Mouse (Mus musculus) liver, postnatal 0 days (tissue): ENCODE measurements around the gene Gna11. TPM values are rescaled to one million over a fixed set of nuclear protein-coding genes. Genes with fewer than 3 reads are reported as not detected.

Experiments used
- ATAC-seq: fragments of 200-750 bp; cut with Nextera tagmentation; 2 replicates; pipeline ENCODE4 v1.8.0; 2017; ENCODE audit warnings: mild to moderate bottlenecking, moderate library complexity
- DNase-seq: peaks from one replicate; pipeline ENCODE4 v3.0.0-alpha.2; 2016
- H3K27ac ChIP-seq: fragments of 300-500 bp; sonication (generic); 2 replicates; pipeline ENCODE4 v1.5.1; 2014; ENCODE audit warnings: antibody characterized with exemption, moderate library complexity, mild to moderate bottlenecking, low read depth
- H3K27me3 ChIP-seq: fragments of 300-500 bp; sonication (generic); 2 replicates; pipeline ENCODE4 v1.6.1; 2014; ENCODE audit warnings: low read length, control low read depth, mixed read lengths; ENCODE audit not compliant: insufficient read depth
- H3K36me3 ChIP-seq: fragments of 300-500 bp; sonication (generic); replicated peaks from 2 replicates; pipeline ENCODE4 v1.6.1; 2014; ENCODE audit warnings: mild to moderate bottlenecking, control low read depth, low read length, moderate library complexity, mixed read lengths; ENCODE audit not compliant: insufficient read depth
- H3K4me1 ChIP-seq: fragments of 300-500 bp; sonication (generic); 2 replicates; pipeline ENCODE4 v1.6.1; 2014; ENCODE audit warnings: antibody characterized with exemption, mild to moderate bottlenecking, control low read depth; ENCODE audit not compliant: insufficient read depth
- H3K4me2 ChIP-seq: fragments of 300-500 bp; sonication (generic); 2 replicates; pipeline ENCODE4 v1.6.1; 2014; ENCODE audit warnings: low read depth, mild to moderate bottlenecking, low read length, moderate library complexity, mixed read lengths
- H3K4me3 ChIP-seq: fragments of 300-500 bp; sonication (generic); 2 replicates; pipeline ENCODE4 v1.5.1; 2014; ENCODE audit warnings: low read depth, low read length
- H3K9ac ChIP-seq: fragments of 300-500 bp; sonication (generic); replicated peaks from 2 replicates; pipeline ENCODE4 v1.6.1; 2014; ENCODE audit warnings: mild to moderate bottlenecking, moderate library complexity
- H3K9me3 ChIP-seq: fragments of 300-500 bp; sonication (generic); 2 replicates; pipeline ENCODE4 v1.6.1; 2016; ENCODE audit warnings: mild to moderate bottlenecking, control low read depth, low read length, mixed read lengths
- CTCF ChIP-seq: sonication (generic); IDR thresholded peaks from 2 replicates; pipeline ENCODE4 v1.5.1; 2016; ENCODE audit warnings: antibody characterized with exemption, low read depth
- EP300 ChIP-seq: IDR thresholded peaks from 2 replicates; pipeline ENCODE4 v1.6.1; 2016; ENCODE audit warnings: antibody characterized with exemption, low read depth, mild to moderate bottlenecking
- WGBS: fragments of 180-500 bp; shearing (Covaris S2); extraction: QIAGEN DNeasy Blood & Tissue Kit; methylation state at CpG from one replicate; pipeline ENCODE4 v1.1.7; 2014; ENCODE audit not compliant: insufficient replicate concordance; 5-methylcytosine and 5-hydroxymethylcytosine counted together
- polyA plus RNA-seq: library from polyadenylated mRNA; unstranded; fragments of >200 nt; fragmentation: Nextera tagmentation; extraction: Ambion mirVana; gene quantifications from 2 replicates; pipeline ENCODE4 v1.2.1, GENCODE M21; 2015

Gna11 gene
- polyA plus RNA-seq, 1 experiment from 2014 or later = 18.3 TPM

GRCm38 (mm10) chr10:81572133-81572671, 27.2 kb upstream of the Gna11 start:
- Histone ChIP-seq H3K4me3 (peak overlapping the region; percentile 64), H3K27ac (no peak overlapping the region), H3K36me3 (no peaks in the 10 kb centered on the region; the same call in 1 of the 2 replicates), H3K27me3 (peaks cover 10% of the 10 kb centered on the region), H3K4me1 (peaks cover 42% of the 10 kb centered on the region), H3K4me2 (peak overlapping the region; percentile 99), H3K9me3 (no peaks in the 10 kb centered on the region), H3K9ac (0 out of 2 replicates have a peak overlapping the region, but pooled peaks have one; percentile 16)
- 14% methylated on average over 9 of the region's 9 CpGs for WGBS
- no peak for ATAC-seq
- TF ChIP-seq CTCF (no peak), EP300 (no peak)
- DNase-seq = no peak

- DNase-seq (peak; percentile 91), ATAC-seq (peak; percentile 89)
- Histone ChIP-seq H3K9ac (peak overlapping the region; percentile 57), H3K27ac (peak overlapping the region; percentile 71), H3K9me3 (no peaks in the 10 kb centered on the region), H3K36me3 (peaks cover 2% of the 10 kb centered on the region; the same call in 1 of the 2 replicates), H3K4me2 (peak overlapping the region; percentile 99), H3K27me3 (peaks cover 10% of the 10 kb centered on the region), H3K4me1 (peaks cover 42% of the 10 kb centered on the region), H3K4me3 (peak overlapping the region; percentile 64)
- WGBS = 1% methylated on average over 18 of the region's 18 CpGs
- TF ChIP-seq EP300 (no peak), CTCF (no peak)
Measured at GRCm38 (mm10) chr10:81571501-81571876, 26.5 kb upstream of the Gna11 start.

- Histone ChIP-seq H3K36me3 (peaks cover 5% of the 10 kb centered on the region), H3K9me3 (no peaks in the 10 kb centered on the region), H3K27ac (peak overlapping the region; percentile 71), H3K4me3 (peak overlapping the region; percentile 64), H3K27me3 (peaks cover 7% of the 10 kb centered on the region; the same call in 1 of the 2 replicates), H3K9ac (peak overlapping the region; percentile 57), H3K4me2 (peak overlapping the region; percentile 99), H3K4me1 (peaks cover 40% of the 10 kb centered on the region)
- under 1% methylated on average over 32 of the region's 34 CpGs for WGBS
- DNase-seq = peak; percentile 90
- TF ChIP-seq CTCF (no peak), EP300 (no peak)
- peak; percentile 63 for ATAC-seq
Measured at GRCm38 (mm10) chr10:81570831-81571500, 26.0 kb upstream of the Gna11 start.

- WGBS = 14% methylated on average over 8 of the region's 11 CpGs
- H3K36me3 ChIP-seq = peaks cover 12% of the 10 kb centered on the region
- ATAC-seq (no peak), DNase-seq (no peak)
- peaks cover 34% of the 10 kb centered on the region for H3K4me1 ChIP-seq
- no peak for TF ChIP-seq EP300
- no peak for TF ChIP-seq CTCF
- peak overlapping the region; percentile 99 for H3K4me2 ChIP-seq
- H3K27me3 ChIP-seq = peaks cover 2% of the 10 kb centered on the region; the same call in 1 of the 2 replicates
- H3K4me3 ChIP-seq = peak overlapping the region; percentile 64
- peak overlapping the region; percentile 53; the same call in 1 of the 2 replicates for H3K27ac ChIP-seq
- H3K9me3 ChIP-seq = no peaks in the 10 kb centered on the region
- H3K9ac ChIP-seq = peak overlapping the region; percentile 57; the same call in 1 of the 2 replicates
Measured at GRCm38 (mm10) chr10:81570238-81570800, 25.3 kb upstream of the Gna11 start.

- DNase-seq (no peak), ATAC-seq (no peak)
- no peaks in the 10 kb centered on the region for H3K9me3 ChIP-seq
- H3K27me3 ChIP-seq = no peaks in the 10 kb centered on the region; the same call in 1 of the 2 replicates
- no peak for TF ChIP-seq CTCF
- TF ChIP-seq EP300 = no peak
- H3K36me3 ChIP-seq = peaks cover 14% of the 10 kb centered on the region
- H3K27ac ChIP-seq = no peak overlapping the region
- no peak overlapping the region for H3K9ac ChIP-seq
- H3K4me1 ChIP-seq = peaks cover 27% of the 10 kb centered on the region
- 63% methylated on average over 9 of the region's 9 CpGs for WGBS
- no peak overlapping the region for H3K4me3 ChIP-seq
- no peak overlapping the region for H3K4me2 ChIP-seq
Measured at GRCm38 (mm10) chr10:81569507-81570237, 24.7 kb upstream of the Gna11 start.
